Mouse (Mus musculus): ENCODE results near the gene Gmfb. TPM values are rescaled to one million over a fixed set of nuclear protein-coding genes. Genes with fewer than 3 reads are reported as not detected.

Gmfb gene
- total RNA-seq, 1 experiment from 2014 or later: 120 TPM

Other genes starting within 250 kb of the Gmfb start
- 4.1 and 5.6 TPM in 2 replicates for gene Cdkn3, start 61.7 kb downstream of the Gmfb start, total RNA-seq (2021)
- 103 and 108 TPM in 2 replicates for gene Cnih1, start 33.8 kb downstream of the Gmfb start, total RNA-seq (2021)
- gene Cgrrf1, start 9.9 kb upstream of the Gmfb start, total RNA-seq (2021): 44.9 and 47.9 TPM in 2 replicates
- gene Samd4, start 60.6 kb upstream of the Gmfb start, total RNA-seq (2021): 20.4 and 31.0 TPM in 2 replicates

Data from adrenal gland, postnatal 25 days (tissue).